Mouse (Mus musculus) adrenal gland, postnatal 10 days (tissue): ENCODE measurements at regions not wholly inside any gene's neighbourhood (a gene's known extent, or its start where the extent isn't known, plus 50 kb on each side); places are given as distances from the start of the nearest gene placed in this dataset.
A peak's percentile ranks its signal among the peaks of the same experiment; 100 is the strongest.
"Not testable (repeated sequence)": the region's sequence is repeated elsewhere in the genome, so short reads cannot be mapped to it uniquely, and the experiment has no call there.

Experiments
- DNase-seq: peaks from one replicate; pipeline ENCODE4 v3.0.0; 2021; ENCODE audit warnings: mixed read lengths

DNA sequence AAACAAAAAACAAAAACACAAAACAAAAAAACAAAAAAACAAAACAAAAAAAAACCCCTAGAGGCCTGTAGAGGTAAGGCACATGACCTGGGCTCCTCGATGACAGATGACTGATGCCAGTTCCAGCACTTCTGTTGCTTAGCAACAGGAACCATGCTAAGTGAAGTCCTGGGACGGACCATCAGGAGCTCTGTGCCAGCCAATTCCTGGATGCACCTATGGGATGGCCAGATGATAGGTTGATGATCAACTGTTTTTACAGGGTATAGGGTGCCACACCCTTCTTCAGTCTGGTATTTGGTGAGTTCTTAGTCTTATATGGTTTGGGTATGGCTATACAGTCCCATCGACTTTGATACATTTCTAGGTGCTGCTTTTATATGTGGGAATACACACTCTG, 209.9 kb downstream of the Med10 start:
- DNase-seq, result no peak

DNA sequence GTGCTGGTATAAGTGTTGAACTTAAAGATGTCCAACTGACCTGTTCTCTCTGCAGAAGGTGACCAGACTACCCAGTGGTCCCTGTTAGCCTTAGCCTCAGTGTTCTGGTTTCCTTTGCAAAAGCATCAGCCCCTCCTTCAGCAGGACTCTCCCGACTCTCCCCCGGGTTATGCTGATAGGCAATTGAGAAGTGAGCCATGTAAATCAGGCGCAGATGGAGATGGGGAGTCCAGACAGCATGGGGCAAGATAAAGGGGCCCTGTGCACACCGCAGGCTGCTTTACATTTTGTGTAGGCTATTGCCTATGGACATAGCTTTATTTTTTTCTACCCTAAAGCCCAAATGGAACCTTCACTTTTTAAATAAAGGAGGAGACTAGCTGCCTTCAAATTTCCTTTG, 213.0 kb downstream of the Med10 start:
- no peak for DNase-seq

DNA sequence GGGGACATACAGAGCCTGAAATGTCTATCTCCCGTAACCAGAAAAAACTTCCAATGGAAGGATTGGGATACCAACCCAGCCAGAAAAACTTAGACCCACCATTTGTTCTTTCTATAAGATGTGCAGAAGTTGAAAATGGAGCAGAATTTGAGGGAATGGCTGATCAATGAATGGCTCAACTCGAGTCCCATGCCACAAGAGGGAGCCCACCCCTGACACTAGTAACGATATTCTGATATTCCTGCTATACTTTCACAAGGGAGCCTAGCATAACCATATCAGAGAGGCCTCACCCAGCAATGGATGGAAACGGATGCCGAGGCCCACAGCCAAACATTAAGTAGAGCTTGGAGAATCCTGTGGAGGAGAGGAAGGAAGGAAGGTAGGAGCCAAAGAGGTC, 215.3 kb downstream of the Med10 start:
- no peak for DNase-seq

DNA sequence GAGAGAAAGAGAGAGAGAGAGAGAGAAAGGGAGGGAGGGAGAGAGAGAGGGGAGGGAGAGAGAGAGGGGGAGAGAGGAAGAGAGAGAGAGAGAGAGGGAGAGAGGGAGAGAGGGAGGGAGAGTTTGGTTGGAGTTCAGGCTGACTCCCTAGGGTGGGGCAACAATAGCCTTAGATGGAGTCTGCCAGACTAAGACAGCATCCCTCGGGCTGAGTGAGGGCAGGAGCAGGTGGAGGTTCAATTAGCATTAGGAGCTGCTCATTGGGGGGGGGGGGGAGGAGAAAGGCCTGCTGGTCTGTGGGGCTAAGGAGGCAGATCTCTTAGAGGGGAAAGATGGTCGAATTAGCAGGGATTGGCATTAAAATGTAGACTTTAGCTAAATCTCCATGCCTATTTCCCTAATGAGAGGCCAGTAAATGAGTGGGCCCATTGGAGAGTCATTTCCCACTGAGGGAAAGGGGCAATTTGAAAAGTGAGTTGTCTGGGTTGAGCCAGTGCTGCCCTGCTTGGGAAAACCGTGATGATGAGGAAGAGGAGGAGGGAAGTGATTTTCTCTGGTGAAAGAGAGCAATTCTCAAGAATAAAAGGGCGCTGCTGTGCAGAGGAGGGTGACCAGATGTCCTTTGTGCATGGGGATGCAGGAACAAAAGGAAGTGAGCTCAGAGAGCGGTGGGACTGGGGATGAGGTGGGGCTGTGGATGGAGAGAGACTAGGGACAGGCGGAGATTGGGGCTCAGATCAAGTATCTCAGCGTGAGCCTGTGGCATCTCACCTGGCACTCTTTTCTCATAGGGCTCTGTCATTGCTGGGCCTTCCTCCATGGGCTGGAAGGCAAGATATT, 218.0 kb downstream of the Med10 start:
- peak; percentile 3 for DNase-seq

DNA sequence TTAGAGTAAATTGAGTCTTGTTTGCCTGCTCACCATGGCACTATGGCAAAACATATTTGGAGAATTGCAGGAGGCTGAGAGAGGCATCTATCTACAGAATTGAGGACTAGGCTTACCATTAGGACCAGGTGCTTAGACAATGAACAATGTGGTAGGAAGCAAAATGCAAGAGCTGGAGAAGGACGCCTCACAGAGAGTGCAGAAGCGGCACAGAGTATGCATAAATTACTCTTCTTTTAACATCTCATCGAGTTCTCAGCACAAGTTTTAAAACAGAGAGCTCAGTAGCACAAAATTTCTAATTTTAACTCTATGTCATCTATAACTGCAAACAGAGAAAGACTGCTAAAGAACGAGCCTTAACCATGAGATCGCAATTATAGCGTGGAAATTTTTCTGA, 231.1 kb downstream of the Med10 start:
- no peak for DNase-seq

- DNase-seq, result no peak
Measured at GRCm38 (mm10) chr13:70033763-70034162, 231.6 kb downstream of the Med10 start.

DNA sequence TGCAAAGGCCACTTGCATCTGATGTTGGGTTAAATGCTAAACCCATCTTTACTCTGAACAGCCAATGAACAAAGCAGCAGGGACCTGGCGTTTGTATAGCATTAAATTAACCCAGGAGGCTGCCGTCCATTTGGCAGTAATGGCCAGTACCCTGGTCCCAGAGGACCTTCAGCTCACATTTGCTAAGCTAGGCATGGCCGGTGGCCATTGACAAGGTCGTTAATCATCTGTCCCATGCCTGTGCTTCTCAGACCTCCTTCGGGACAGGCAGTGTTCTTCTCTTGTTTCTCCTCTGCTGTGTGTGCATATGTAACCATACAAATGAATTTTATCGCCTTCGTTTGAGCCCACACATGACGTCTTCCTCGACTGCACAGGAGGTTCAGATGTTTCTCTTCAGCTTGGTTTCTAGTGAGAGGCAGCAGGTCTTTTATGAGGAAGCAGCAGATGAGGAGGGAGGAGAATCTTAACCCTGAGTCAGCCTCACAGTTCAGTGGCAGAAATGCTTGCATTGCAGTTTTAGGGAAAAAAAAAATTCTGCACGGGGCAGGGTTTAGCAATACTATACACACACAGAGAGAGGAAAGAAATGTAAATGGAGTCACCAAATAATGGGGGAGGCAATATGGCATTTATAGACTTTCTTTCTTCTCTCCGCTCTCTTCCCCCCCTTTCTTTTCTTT, 235.9 kb downstream of the Med10 start:
- peak; percentile 14 for DNase-seq

- DNase-seq, result no peak
Measured at GRCm38 (mm10) chr13:70057920-70058319, 255.7 kb downstream of the Med10 start.

- no peak for DNase-seq
Measured at GRCm38 (mm10) chr13:70061363-70061945, 259.3 kb downstream of the Med10 start.

DNA sequence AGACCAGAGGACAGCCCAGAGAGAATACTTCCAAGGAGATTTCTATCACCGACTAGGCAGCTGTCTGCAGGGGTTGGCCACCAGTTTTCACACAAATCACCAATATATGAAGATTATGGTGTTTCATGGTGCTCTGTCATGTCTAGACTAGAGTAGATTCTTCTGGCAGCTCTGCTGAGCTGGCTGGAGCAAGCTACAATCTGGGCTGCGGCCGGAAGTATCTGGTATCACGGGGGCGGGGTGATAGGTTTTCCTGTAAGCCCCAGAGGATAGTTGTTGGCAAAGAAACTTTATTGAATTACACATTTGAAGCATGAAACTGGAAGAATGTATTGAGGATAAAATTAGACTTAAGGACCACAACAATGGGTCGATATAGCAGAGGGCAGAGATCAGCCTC, 271.5 kb downstream of the Med10 start:
- no peak for DNase-seq

DNA sequence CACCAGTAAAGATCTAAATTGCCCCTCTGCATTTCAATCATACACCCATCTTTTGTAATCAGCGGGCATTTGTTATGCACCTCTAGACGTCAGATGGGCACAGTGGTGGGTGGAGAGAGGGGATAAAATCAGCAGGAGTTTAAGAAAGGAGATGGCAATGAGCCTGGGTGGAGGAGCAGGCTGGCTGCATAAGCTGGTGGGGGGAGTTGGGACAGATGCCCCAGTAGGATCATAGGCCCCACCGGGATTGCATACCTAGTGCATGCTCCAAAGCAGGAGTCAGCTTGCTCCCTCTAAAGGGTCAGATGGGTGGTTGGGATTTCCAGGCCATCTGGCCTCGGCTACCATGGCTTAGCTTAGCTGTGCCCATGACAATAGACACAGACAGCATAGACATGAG, 273.2 kb downstream of the Med10 start:
- DNase-seq, result no peak

DNA sequence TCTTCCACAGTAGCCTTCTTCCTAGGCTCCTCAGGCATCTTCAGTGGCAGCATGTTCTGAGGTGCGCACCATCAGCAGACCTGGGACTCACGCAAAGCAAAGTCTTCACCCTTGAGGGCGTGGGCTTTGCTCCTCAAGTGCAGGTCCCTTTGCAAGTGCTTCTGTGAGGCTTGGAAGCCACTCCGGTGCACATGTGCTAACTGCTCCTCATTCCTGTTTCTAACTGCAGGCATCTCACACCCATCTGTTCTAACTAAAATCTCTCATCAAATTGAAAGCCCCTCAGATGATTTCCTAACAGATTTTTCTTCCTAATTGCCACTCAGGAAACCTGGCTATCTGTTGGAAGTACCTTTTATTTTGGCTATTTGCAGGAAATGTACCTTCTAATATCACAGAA, 278.9 kb downstream of the Med10 start:
- no peak for DNase-seq

- no peak for DNase-seq
Measured at GRCm38 (mm10) chr13:70092886-70093285, 290.7 kb downstream of the Med10 start.

DNA sequence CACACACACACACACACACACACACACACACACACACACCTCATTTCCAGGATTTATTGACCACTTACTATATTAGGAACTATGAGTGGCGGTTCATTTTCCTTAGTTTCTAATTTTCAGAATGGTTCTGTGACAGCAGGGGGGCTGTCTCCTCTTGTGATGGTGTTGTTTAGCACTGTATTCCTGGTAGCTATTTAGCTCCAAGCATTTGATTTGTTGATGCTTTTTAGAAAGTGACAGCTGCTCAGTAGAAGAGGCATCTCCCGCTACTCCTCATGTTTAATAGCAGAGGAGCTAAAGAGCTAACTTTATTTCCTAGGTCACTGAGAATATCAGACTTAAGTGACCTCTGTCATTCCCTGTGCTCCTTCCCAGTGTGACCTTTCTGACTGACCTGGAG, 291.8 kb downstream of the Med10 start:
- DNase-seq, result no peak

GRCm38 (mm10) chr13:70096430-70097301, 294.5 kb downstream of the Med10 start:
- peak; percentile 2 for DNase-seq

DNA sequence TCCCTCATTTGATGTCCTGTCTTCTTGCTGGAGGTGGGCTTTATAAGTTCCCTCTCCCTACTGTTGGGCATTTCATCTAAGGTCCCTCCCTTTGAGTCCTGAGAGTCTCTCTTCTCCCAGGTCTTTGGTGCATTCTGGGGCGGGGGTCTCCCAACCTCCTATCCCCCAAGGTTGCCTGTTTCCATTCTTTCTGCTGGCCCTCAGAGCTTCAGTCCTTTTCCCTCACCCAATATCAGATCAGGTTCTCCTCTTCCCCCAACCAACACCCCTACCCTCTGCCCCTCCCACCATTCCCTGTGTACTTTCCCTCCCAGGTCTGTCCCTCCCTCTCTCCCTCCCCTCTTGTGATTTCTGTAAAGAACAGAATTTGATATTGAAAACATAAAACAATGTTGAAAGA, 297.9 kb downstream of the Med10 start:
- not testable (repeated sequence) for DNase-seq

DNA sequence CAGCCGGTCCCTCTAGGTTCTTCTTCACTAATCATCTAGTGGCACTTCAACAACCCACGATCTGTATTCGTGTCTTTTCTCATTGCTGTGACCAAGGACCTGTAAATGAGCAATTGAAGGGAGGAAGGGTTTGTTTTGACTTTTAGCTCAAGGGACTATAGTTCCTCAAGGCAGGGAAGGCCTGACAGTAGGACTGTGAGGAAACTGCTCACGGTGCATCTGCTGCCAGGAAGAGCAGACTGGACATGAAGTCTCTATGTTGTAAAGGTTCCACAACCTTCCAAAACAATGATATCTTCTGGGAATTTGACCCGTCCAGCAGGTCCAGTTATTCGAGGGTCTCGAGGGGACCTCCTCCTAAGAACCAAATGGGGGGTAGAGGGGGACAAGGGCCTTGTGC, 300.8 kb downstream of the Med10 start:
- DNase-seq, result no peak

GRCm38 (mm10) chr13:70103491-70103890, 301.3 kb downstream of the Med10 start:
- DNase-seq, result not testable (repeated sequence)

DNA sequence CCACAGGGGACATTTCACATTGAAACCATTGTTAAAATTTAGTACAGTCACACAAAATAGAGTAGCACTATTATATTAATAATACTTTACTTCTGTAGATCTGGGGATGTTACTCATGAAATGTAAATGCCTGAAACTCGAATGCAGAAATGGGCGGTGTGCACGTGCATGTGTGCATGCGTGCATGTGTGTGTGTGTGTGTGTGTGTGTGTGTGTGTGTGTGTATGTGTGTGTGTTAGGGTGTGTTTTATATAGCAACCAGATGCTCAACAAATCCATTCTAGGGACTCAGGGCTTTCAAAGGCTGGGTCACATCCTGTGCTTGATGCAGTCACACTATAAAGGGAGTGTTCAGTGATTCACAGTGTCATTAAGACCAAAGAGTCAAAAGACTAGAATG, 301.7 kb downstream of the Med10 start:
- DNase-seq, result no peak

- no peak for DNase-seq
Measured at GRCm38 (mm10) chr13:70115576-70115975, 313.4 kb downstream of the Med10 start.

DNA sequence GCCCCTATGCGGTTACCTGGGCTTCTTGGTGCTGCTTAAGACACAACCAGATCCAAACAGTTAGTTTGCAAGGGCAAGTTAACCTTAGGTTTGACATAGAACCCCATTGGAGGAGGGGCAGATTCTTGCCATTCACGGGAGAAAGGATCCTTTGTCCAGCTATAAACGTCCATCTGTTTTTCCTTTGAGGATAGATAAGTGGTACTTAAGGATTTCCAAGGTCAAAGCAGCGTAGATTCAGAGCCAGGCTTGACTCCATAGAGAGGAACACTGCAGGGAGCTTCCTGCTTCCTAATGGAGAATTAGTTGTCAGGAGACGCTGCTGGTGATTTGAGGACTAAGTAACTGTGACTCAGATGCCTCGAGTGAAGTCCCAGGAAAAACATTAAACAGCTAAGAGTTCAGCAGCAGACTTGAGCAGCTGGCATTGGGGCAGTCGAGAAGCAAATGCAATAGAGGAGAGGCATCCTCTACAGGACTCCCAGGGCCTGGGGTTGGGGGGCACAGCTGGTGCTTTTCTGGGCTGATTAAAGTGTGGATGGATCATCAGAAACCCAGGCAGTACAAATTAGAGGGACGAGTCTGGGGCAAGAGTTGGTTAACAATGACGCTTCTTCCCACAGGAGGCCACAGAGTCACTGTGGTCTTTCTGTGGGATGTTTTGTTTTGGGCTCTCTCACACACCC, 322.8 kb downstream of the Med10 start:
- no peak for DNase-seq

DNA sequence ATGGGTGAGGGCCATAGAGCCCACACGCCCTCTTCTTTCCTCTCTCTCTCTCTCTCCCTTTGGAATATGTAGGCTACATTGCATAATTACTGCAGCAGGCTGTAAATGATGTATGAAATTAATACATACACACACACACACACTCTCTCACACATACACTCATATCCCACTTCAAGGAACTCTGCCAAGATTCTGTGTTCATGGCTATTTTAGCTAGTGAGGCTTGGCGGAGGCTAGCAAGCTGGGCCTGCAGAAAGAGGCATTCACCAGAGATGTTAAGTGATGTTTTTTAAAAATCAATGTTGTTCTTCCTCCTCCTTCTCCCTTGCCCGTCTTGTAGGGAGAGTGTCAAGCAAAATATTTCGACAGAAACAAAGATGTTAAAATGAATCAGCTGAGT, 325.1 kb downstream of the Med10 start:
- no peak for DNase-seq
